Mouse (Mus musculus) E14TG2a.4 (cell line): ENCODE measurements around the gene Strbp.

ENCODE experiments used
- CTCF ChIP-seq: conservative IDR thresholded peaks from 2 replicates; pipeline ENCODE4 v1.5.1; 2014; ENCODE audit warnings: low read length
- NANOG ChIP-seq: IDR thresholded peaks from 2 replicates; pipeline ENCODE4 v1.6.1; 2014; ENCODE audit warnings: borderline replicate concordance, low read length, mixed read lengths
- POU5F1 ChIP-seq: IDR thresholded peaks from 2 replicates; pipeline ENCODE4 v1.6.1; 2014; ENCODE audit warnings: low read length, borderline replicate concordance

GRCm38 (mm10) chr2:37684864-37685263 is 18.8 kb downstream of the Strbp start:
- no peak for TF ChIP-seq CTCF
- TF ChIP-seq NANOG: no peak
- TF ChIP-seq POU5F1: no peak
